Mouse (Mus musculus): ENCODE data around the gene Akr1b8.

GRCm38 (mm10) chr6:34388420-34389156 is 34.7 kb downstream of the Akr1b8 start:
- TF ChIP-seq POLR2A (IDR thresholded peaks at IDR 0.05; ENCODE audit: extremely low read depth, insufficient read depth, low read length) (no peak), CTCF (IDR thresholded peaks at IDR 0.05; ENCODE audit: extremely low read depth, insufficient read depth, low read length) (no peak)
